Mouse (Mus musculus): ENCODE data around the gene Cldn10. TPM values are rescaled to one million over a fixed set of nuclear protein-coding genes. Genes with fewer than 3 reads are reported as not detected.

The Cldn10 gene
- polyA plus RNA-seq, 1 experiment from 2014 or later = 59.2 TPM

GRCm38 (mm10) chr14:118827283-118827904 is 39.7 kb downstream of the Cldn10 start:
- H3K4me1 ChIP-seq (ENCODE audit: insufficient read depth, low read depth, low read length) = no peaks in the 10 kb centered on the region
- ATAC-seq = peak; percentile 84
- 35% methylated on average over 7 of the region's 7 CpGs for WGBS
- TF ChIP-seq EP300 (IDR thresholded peaks at IDR 0.05) (no peak), CTCF (IDR thresholded peaks at IDR 0.05) (no peak)
- H3K27me3 ChIP-seq (replicated peaks; ENCODE audit: insufficient read depth, low read length) = no peaks in the 10 kb centered on the region
- DNase-seq (ENCODE audit: low spot score) = peak; percentile 58
- 0 out of 2 replicates have a peak overlapping the region, but pooled peaks have one; percentile 26 for H3K27ac ChIP-seq (ENCODE audit: low read length)
- no peaks in the 10 kb centered on the region for H3K9me3 ChIP-seq (ENCODE audit: low read length)
- H3K9ac ChIP-seq (replicated peaks; ENCODE audit: low read depth) = no peak overlapping the region
- H3K4me3 ChIP-seq (ENCODE audit: low read depth, low read length) = no peak overlapping the region
- H3K36me3 ChIP-seq (ENCODE audit: insufficient read depth, low read length) = no peaks in the 10 kb centered on the region
- no peak overlapping the region for H3K4me2 ChIP-seq (replicated peaks; ENCODE audit: low read depth, low read length)

GRCm38 (mm10) chr14:118829331-118830095 is 41.8 kb downstream of the Cldn10 start:
- no peaks in the 10 kb centered on the region for H3K4me1 ChIP-seq (ENCODE audit: insufficient read depth, low read depth, low read length)
- no peak overlapping the region for H3K4me3 ChIP-seq (ENCODE audit: low read depth, low read length)
- DNase-seq (ENCODE audit: low spot score) (no peak), ATAC-seq (no peak)
- H3K27ac ChIP-seq (ENCODE audit: low read length) = no peak overlapping the region
- TF ChIP-seq EP300 (IDR thresholded peaks at IDR 0.05) = no peak
- TF ChIP-seq CTCF (IDR thresholded peaks at IDR 0.05) = no peak
- H3K27me3 ChIP-seq (replicated peaks; ENCODE audit: insufficient read depth, low read length) = no peaks in the 10 kb centered on the region
- no peak overlapping the region for H3K9ac ChIP-seq (replicated peaks; ENCODE audit: low read depth)
- 85% methylated on average over 11 of the region's 11 CpGs for WGBS
- no peak overlapping the region for H3K4me2 ChIP-seq (replicated peaks; ENCODE audit: low read depth, low read length)
- H3K9me3 ChIP-seq (ENCODE audit: low read length) = no peaks in the 10 kb centered on the region
- no peaks in the 10 kb centered on the region for H3K36me3 ChIP-seq (ENCODE audit: insufficient read depth, low read length)

GRCm38 (mm10) chr14:118831597-118831996 is 43.9 kb downstream of the Cldn10 start:
- Histone ChIP-seq H3K27me3 (replicated peaks; ENCODE audit: insufficient read depth, low read length) (no peaks in the 10 kb centered on the region), H3K36me3 (ENCODE audit: insufficient read depth, low read length) (no peaks in the 10 kb centered on the region), H3K9me3 (ENCODE audit: low read length) (no peaks in the 10 kb centered on the region), H3K4me2 (replicated peaks; ENCODE audit: low read depth, low read length) (no peak overlapping the region), H3K9ac (replicated peaks; ENCODE audit: low read depth) (no peak overlapping the region), H3K4me1 (ENCODE audit: insufficient read depth, low read depth, low read length) (no peaks in the 10 kb centered on the region), H3K27ac (ENCODE audit: low read length) (no peak overlapping the region), H3K4me3 (ENCODE audit: low read depth, low read length) (no peak overlapping the region)
- WGBS = 62% methylated on average over 4 of the region's 4 CpGs
- ATAC-seq = no peak
- DNase-seq (ENCODE audit: low spot score) = no peak
- TF ChIP-seq CTCF (IDR thresholded peaks at IDR 0.05) = peak; percentile 27
- no peak for TF ChIP-seq EP300 (IDR thresholded peaks at IDR 0.05)

GRCm38 (mm10) chr14:118833241-118833640 is 45.5 kb downstream of the Cldn10 start:
- no peaks in the 10 kb centered on the region for H3K36me3 ChIP-seq (ENCODE audit: insufficient read depth, low read length)
- no peak overlapping the region for H3K27ac ChIP-seq (ENCODE audit: low read length)
- no peak overlapping the region for H3K4me2 ChIP-seq (replicated peaks; ENCODE audit: low read depth, low read length)
- TF ChIP-seq EP300 (IDR thresholded peaks at IDR 0.05) (no peak), CTCF (IDR thresholded peaks at IDR 0.05) (no peak)
- DNase-seq (ENCODE audit: low spot score) (no peak), ATAC-seq (no peak)
- no peak overlapping the region for H3K9ac ChIP-seq (replicated peaks; ENCODE audit: low read depth)
- H3K4me3 ChIP-seq (ENCODE audit: low read depth, low read length) = no peak overlapping the region
- H3K9me3 ChIP-seq (ENCODE audit: low read length) = no peaks in the 10 kb centered on the region
- WGBS = 88% methylated on average over 6 of the region's 6 CpGs
- H3K27me3 ChIP-seq (replicated peaks; ENCODE audit: insufficient read depth, low read length) = no peaks in the 10 kb centered on the region
- H3K4me1 ChIP-seq (ENCODE audit: insufficient read depth, low read depth, low read length) = no peaks in the 10 kb centered on the region

- Histone ChIP-seq H3K9ac (replicated peaks; ENCODE audit: low read depth) (no peak overlapping the region), H3K4me3 (ENCODE audit: low read depth, low read length) (no peak overlapping the region), H3K36me3 (ENCODE audit: insufficient read depth, low read length) (no peaks in the 10 kb centered on the region), H3K9me3 (ENCODE audit: low read length) (no peaks in the 10 kb centered on the region), H3K27ac (ENCODE audit: low read length) (no peak overlapping the region), H3K4me1 (ENCODE audit: insufficient read depth, low read depth, low read length) (no peaks in the 10 kb centered on the region), H3K4me2 (replicated peaks; ENCODE audit: low read depth, low read length) (no peak overlapping the region), H3K27me3 (replicated peaks; ENCODE audit: insufficient read depth, low read length) (no peaks in the 10 kb centered on the region)
- WGBS = 9% methylated on average over 7 of the region's 7 CpGs
- DNase-seq (ENCODE audit: low spot score) (no peak), ATAC-seq (no peak)
- no peak for TF ChIP-seq CTCF (IDR thresholded peaks at IDR 0.05)
- TF ChIP-seq EP300 (IDR thresholded peaks at IDR 0.05) = no peak
These were observed 46.6 kb downstream of the Cldn10 start for GRCm38 (mm10) chr14:118834313-118834712.

GRCm38 (mm10) chr14:118836145-118836544 is 48.4 kb downstream of the Cldn10 start:
- no peak overlapping the region for H3K27ac ChIP-seq (ENCODE audit: low read length)
- H3K36me3 ChIP-seq (ENCODE audit: insufficient read depth, low read length) = no peaks in the 10 kb centered on the region
- no peak overlapping the region for H3K4me3 ChIP-seq (ENCODE audit: low read depth, low read length)
- TF ChIP-seq EP300 (IDR thresholded peaks at IDR 0.05) = no peak
- TF ChIP-seq CTCF (IDR thresholded peaks at IDR 0.05) = no peak
- no peaks in the 10 kb centered on the region for H3K27me3 ChIP-seq (replicated peaks; ENCODE audit: insufficient read depth, low read length)
- peak; percentile 87 for ATAC-seq
- no peaks in the 10 kb centered on the region for H3K4me1 ChIP-seq (ENCODE audit: insufficient read depth, low read depth, low read length)
- no peak overlapping the region for H3K9ac ChIP-seq (replicated peaks; ENCODE audit: low read depth)
- peak; percentile 64 for DNase-seq (ENCODE audit: low spot score)
- 0 out of 2 replicates have a peak overlapping the region, but pooled peaks have one; percentile 5 for H3K4me2 ChIP-seq (replicated peaks; ENCODE audit: low read depth, low read length)
- no peaks in the 10 kb centered on the region for H3K9me3 ChIP-seq (ENCODE audit: low read length)
- 63% methylated on average over 11 of the region's 11 CpGs for WGBS

Measured in lung, postnatal 0 days (tissue).